Mouse (Mus musculus) myocyte (in vitro differentiated cells): ENCODE measurements at regions not wholly inside any gene's neighbourhood (a gene's known extent, or its start where the extent isn't known, plus 50 kb on each side); places are given as distances from the start of the nearest gene placed in this dataset.

ENCODE experiments used
- MYOG ChIP-seq, 3 experiments: IDR thresholded peaks; one replicate each; pipeline ENCODE4 v1.6.1; 2011; ENCODE audit warnings: control low read depth in 2 of 3, low read depth in 2 of 3, mild to moderate bottlenecking in 2 of 3; ENCODE audit not compliant: insufficient read length in 2 of 3, control insufficient read depth in 1 of 3, insufficient read depth in 1 of 3
- USF1 ChIP-seq: IDR thresholded peaks from one replicate; pipeline ENCODE4 v1.6.1; 2011; ENCODE audit warnings: low read depth, mild to moderate bottlenecking, control low read depth, moderate library complexity

DNA sequence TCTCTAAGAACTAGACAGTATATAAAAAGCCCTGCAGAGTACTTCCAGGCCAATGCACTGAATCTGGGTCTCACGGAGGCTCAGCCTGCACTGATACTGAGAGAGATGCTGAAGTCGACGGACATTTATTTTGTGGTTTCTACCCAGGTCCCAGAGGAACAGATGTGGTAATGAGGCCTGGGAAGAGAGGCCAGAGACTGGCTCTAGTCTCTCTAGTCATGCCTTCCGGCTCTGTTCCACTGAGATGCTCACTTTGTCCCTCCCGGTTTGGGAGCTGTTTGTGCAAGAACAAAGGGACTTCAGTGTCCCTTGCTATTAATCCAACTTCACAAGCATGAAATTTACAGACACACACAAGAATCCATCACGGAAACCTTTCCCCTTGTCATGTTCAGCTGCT, 144.1 kb upstream of the Foxd3 start:
- no peak for TF ChIP-seq USF1
- no peak for TF ChIP-seq MYOG (IDR thresholded peaks at IDR 0.05; ENCODE audit: control insufficient read depth in 1 of 3, insufficient read depth in 1 of 3, insufficient read length in 2 of 3, low read depth in 2 of 3)
